Mouse (Mus musculus) small intestine, adult 2 months (tissue): Measurements from ENCODE around the gene Xrcc5.

Source experiments
- CTCF ChIP-seq: fragments of 200-500 bp; IDR thresholded peaks from 2 replicates; pipeline ENCODE4 v1.5.1; 2012; ENCODE audit warnings: low read depth, mild to moderate bottlenecking, control low read depth, inconsistent platforms, low read length, moderate library complexity, mixed read lengths; ENCODE audit not compliant: insufficient replicate concordance, insufficient read length; ENCODE audit errors: extremely low read depth
- POLR2A ChIP-seq: fragments of 200-500 bp; IDR thresholded peaks from 2 replicates; pipeline ENCODE4 v1.6.1; 2012; ENCODE audit warnings: low read depth, mild to moderate bottlenecking, control low read depth, inconsistent platforms, low read length, moderate library complexity

DNA sequence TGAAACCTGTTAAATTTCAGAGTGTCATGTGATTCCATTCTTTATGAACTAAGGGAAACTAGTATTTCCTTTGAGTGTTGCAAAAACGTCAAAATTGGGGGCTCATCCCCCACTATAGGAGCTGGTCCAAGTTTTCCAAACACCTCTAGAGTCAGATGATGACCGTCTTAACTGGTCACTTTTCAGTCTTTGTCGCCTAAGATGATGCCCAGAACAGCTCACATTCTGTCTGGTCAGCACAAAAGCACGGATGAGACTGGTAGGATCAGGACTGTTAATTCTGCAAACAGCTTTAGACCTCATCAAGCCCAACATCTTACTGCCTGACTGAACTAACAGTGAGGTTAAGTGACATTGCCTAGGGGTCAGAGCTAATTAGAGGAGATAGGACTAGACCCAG, 1.7 kb downstream of the Xrcc5 start:
- TF ChIP-seq POLR2A (no peak), CTCF (no peak)
